Mouse (Mus musculus): Measurements from ENCODE around the gene Olfr1496.
"Not testable (repeated sequence)": the region's sequence is repeated elsewhere in the genome, so short reads cannot be mapped to it uniquely, and the experiment has no call there.

The Olfr1496 gene

DNA sequence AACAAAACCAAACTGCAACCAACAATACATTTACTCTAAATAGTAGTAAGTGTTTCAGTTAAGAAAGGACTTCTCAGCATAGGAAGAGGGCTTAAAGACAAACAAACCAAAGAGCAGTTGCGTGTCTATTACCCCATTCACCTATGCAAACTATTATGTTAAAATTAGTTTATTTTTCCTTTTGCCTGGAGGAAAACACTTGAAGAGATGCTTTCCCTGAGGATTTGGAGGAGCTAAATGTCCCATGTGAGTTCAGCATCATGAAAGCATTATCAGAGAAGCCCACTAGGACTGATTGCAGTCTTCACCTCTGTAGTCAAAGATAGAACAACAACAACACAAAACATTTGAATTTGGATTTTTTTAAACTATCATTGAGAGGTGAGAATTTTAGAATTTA lies at the start of gene Olfr1496:
Gene Olfr1496, plus strand, starts transcription at position 301 of the 400 bp plus-strand sequence.
- no peak for DNase-seq (ENCODE audit: low read depth, low spot score)

DNA sequence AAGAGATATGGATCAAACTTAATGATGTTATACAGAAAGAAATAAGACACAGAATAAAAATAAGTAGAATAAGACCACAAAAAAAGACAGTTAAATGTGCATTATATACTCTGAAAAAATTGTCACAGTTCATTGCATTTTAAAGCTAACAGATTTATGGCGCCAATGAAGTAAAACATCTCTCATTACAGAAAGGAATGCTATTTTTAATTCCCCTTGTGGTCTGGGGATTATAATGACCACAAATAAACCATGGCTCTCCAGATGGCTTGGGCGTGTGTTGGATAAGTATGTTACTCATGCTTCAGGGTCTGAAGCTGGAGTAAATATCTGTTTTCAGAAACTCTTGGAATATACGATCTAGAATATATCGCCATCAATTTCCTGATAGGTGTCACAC lies 38.2 kb upstream of the Olfr1496 start, which contains the start of gene Olfr1494:
Gene Olfr1494, plus strand, starts transcription at position 301 of the 400 bp plus-strand sequence.
- no peak for DNase-seq (ENCODE audit: low read depth, low spot score)

DNA sequence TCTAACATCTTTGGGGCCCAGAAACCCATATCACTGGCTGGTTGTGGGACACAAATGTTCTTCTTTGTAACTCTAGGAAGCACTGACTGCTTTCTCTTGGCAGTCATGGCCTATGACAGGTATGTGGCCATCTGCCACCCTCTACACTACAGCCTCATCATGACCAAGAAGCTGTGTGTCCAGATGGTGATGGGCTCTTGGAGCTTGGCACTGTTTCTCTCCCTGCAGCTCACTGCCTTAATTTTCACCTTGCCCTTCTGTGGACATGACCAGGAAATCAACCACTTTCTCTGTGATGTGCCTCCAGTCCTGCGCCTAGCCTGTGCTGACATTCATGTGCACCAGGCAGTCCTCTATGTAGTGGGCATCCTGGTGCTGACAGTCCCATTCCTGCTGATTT lies 28.3 kb upstream of the Olfr1496 start:
- no peak for DNase-seq (ENCODE audit: low read depth, low spot score)

DNA sequence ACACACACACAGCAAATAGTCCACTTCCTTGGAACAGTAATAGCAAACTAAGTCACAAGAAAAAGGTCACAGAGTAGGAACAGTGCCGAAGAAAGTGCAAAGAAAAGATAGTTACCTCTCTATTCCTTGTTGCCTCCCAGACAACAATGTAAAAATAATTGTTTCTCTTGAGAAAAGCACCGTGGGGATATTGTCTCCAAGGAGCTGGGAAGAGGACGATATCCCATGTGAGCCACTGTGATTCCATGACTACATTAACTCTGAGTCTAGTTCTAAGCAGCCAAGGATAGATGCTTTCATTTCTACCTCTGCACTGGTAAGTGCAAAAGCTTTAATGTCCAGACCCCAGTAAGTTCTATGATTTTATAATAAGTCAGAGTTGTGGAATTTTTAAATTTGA lies 13.4 kb upstream of the Olfr1496 start, which contains the start of gene Olfr1495:
Gene Olfr1495, plus strand, starts transcription at position 301 of the 400 bp plus-strand sequence.
- no peak for DNase-seq (ENCODE audit: low read depth, low spot score)

DNA sequence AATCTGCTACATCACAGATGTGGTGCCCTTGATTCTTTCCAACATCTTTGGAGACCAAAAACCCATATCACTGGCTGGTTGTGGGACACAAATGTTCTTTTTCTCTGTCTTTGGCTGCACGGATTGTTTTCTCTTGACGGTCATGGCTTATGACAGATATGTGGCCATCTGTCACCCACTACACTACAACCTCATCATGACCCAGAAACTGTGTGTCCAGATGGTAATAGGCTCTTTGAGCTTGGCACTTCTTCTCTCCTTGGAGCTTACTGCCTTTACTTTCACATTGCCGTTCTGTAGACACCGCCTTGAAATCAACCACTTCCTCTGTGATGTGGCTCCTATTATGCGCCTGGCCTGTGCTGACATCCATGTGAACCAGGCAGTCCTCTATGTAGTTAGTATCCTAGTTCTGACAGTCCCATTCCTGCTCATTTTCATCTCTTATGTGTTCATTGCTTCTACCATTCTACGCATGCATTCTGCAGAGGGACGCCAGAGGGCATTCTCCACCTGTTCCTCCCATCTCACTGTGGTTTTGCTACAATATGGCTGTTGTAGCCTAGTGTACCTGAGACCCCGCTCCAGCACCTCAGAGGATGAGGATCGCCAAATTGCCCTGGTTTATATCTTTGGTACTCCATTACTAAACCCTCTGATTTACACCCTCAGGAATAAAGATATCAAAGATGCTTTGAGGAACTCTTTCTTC lies 9.0 kb upstream of the Olfr1496 start:
- no peak for DNase-seq (ENCODE audit: low read depth, low spot score)

DNA sequence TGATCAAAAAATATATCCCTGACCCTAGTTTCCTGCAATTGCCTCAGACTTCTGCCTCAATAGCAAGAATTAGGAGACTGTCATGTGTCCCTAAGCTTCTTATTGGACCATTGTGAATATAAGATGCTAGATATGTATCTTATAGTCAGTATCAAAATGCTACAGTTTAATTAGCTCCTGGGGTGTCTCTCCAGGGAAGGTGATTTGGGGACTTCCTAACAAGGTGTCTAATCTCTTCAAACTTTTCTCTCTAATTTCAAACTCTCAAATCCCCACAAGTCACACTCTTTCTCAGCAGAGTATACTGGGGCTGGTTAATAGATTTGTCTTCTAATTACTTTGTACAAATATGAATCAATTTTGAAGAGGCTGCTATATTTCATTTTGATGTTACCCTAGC lies 20.4 kb downstream of the Olfr1496 start, which contains the start of gene Olfr1497:
Gene Olfr1497, minus strand, starts transcription at position 101 of the 400 bp plus-strand sequence.
- no peak for DNase-seq (ENCODE audit: low read depth, low spot score)

DNA sequence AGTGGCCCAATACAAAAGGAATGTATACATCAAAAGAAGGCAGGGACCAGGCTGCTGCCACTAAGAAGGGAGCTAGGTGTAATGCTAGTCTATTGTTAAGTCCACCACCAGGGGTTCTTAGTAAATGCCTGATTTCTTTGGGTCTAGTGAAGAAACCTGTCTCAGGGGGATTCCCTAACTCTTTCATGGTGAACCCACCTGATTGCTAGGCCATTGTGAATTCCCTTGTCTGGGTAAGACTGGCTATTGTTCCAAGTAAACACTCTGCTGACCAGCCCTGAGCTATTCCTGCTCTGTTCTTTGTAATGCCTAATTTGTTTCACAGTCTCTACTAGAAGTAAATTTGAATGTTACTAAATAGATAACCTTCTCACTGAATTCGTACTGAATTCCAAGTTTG lies 27.8 kb downstream of the Olfr1496 start:
- DNase-seq (ENCODE audit: low read depth, low spot score) = not testable (repeated sequence)

DNA sequence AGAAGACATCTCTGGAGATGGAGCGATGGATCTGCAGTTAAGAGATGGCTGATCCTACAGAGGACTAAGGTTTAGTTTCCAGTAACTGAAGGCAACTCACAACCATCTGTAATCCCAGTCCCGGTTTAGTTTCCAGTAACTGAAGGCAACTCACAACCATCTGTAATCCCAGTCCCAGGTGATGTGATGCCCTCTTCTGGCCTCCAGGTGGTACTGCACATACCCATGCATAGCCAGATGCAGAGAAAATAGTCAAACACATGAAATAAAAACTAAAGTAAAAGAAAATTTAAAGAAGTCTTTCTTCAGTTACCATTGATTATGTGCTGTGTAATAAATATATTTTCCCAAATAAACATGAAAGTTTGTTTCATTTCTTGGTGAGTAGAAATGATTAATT lies 35.1 kb downstream of the Olfr1496 start:
- no peak for DNase-seq (ENCODE audit: low read depth, low spot score)

DNA sequence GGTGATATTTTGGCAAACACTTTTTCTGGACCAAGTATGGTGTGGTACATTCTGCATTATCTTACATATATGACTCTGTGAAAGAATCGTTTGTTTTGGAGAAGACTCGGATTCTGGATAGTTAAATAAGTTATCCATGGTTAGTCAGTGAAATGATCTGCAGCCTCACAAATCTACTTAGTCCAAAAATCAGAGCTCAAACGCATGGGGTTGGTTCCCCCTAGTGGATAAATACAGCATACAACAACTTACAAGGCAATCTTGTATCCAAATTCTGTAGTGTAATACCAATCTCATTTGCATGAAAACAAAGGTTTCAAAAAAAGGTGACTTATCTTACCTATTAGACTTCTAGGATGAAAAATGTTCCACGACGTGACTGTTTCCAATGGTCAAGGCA lies 41.1 kb downstream of the Olfr1496 start:
- DNase-seq (ENCODE audit: low read depth, low spot score) = peak; percentile 22

DNA sequence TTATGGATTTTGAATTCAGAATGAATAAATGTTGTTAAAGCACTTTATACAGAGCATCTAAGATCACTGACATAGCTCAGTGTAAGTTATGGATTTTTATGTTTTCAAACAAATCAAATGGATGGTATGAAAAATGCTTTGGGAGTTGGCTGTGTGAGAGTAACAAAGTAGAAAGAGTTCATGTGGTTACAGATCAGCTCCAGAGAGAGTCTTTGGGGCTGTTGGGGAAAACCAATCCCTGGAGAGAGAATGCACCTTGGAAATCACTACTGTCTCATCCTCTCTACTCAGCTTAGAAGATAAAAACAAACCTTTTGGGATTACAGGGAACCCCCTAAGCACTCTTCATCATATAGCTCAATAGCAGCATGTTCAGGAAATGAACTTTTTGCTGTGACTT lies 41.7 kb downstream of the Olfr1496 start, which contains the start of gene Olfr1499:
Gene Olfr1499, minus strand, starts transcription at position 101 of the 400 bp plus-strand sequence.
- no peak for DNase-seq (ENCODE audit: low read depth, low spot score)

DNA sequence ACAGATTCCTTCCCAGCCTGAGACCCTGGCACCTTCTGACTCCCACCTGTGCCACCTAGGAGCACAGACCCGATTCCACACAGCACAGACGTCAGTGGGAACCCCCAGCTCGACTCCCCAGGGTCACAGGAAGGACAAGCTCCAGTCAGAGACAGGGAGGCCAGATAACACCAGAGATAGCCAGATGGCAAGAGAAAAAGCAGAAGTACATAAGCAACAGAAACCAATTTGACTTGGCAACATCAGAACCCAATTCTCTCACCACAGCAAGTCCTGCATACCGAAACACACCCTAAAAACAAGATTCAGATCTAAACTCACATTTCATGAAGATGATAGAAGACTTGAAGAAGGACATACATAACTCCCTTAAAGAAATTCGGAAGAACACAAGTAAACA lies 43.2 kb downstream of the Olfr1496 start:
- DNase-seq (ENCODE audit: low read depth, low spot score) = no peak

DNA sequence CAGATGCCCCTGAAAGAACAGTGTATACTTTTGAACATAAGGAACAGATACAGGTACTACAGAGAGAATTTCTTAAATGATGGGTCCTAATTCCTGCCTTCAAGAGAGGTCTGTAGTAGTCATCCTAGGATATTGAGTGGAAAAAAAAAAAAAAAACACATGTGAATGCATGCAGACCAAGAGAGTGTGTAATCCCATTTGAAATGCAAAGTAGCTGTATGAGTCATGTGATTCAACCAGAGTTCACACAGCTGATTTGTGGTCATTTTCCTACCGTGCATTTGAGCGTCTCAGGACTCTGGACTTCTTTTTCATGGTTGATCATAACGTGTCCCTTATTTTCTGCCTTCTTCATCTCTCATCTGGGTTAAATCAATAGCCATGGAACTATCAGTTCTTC lies 50.8 kb downstream of the Olfr1496 start:
- no peak for DNase-seq (ENCODE audit: low read depth, low spot score)

DNA sequence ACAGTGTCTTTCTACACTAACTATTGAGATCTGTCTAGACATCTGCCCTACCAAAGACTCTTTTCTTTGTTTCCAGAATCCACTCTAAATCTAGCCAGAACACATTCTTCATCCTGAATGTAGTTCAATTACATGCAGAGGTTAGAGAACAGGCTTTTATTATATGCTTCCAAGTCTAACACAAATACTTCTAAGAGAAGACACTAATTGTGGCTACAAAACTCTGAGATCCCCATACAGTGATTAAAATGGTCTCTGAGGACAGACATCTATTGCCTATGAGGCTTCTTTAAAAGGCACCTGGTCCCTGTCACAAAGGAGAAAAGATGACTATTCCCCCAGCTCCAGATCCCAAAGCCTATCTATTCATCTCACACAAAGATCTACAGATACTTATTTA lies 52.7 kb downstream of the Olfr1496 start, which contains the start of gene Olfr1500:
Gene Olfr1500, minus strand, starts transcription at position 101 of the 400 bp plus-strand sequence.
- DNase-seq (ENCODE audit: low read depth, low spot score) = no peak

All from telencephalon, adult 2 months (tissue).